Mouse (Mus musculus): ENCODE measurements around the gene Mrpl17. TPM values are rescaled to one million over a fixed set of nuclear protein-coding genes. Genes with fewer than 3 reads are reported as not detected.

The Mrpl17 gene
- total and polyA plus RNA-seq, 3 experiments, result 306 to 451 (median 399) TPM

- Histone ChIP-seq H3K4me1 (ENCODE audit: control insufficient read depth in 1 of 2, insufficient read depth in 2 of 2) (no peaks in the 10 kb centered on the region), H3K36me3 (replicated peaks in 1 of 2; ENCODE audit: control insufficient read depth in 1 of 2, insufficient read depth in 1 of 2, low read length in 1 of 2) (no peaks in the 10 kb centered on the region), H3K4me3 (replicated peaks in 1 of 3; ENCODE audit: low read depth in 2 of 3, low read length in 2 of 3, poor library complexity in 1 of 3) (no peak overlapping the region), H3K27ac (ENCODE audit: insufficient read depth, low read depth) (no peak overlapping the region), H3K9me3 (replicated peaks; ENCODE audit: low read length) (peaks cover 4% of the 10 kb centered on the region), H3K9ac (ENCODE audit: insufficient read depth, low read depth) (no peak overlapping the region), H3K79me2 (replicated peaks; ENCODE audit: control insufficient read depth, extremely low read depth, insufficient read depth, poor library complexity, severe bottlenecking) (no peaks in the 10 kb centered on the region), H3K27me3 (replicated peaks) (peaks cover 3% of the 10 kb centered on the region), H3K4me2 (ENCODE audit: insufficient read depth, low read depth, poor library complexity, severe bottlenecking) (no peak overlapping the region)
- DNase-seq (ENCODE audit: extremely low read depth), result no peak
- TF ChIP-seq UBTF (IDR thresholded peaks at IDR 0.05; ENCODE audit: low read depth, low read length) (no peak), MEF2A (IDR thresholded peaks at IDR 0.05; ENCODE audit: borderline replicate concordance, low read depth, low read length) (no peak), ZNF384 (IDR thresholded peaks at IDR 0.05; ENCODE audit: low read depth, low read length) (no peak), ZKSCAN1 (IDR thresholded peaks at IDR 0.05; ENCODE audit: borderline replicate concordance, low read depth, low read length) (no peak), MAZ (IDR thresholded peaks at IDR 0.05; ENCODE audit: low read depth, low read length) (no peak), MXI1 (IDR thresholded peaks at IDR 0.05; ENCODE audit: low read depth, low read length) (no peak), EP300 (IDR thresholded peaks at IDR 0.05; ENCODE audit: low read length) (no peak), NRF1 (IDR thresholded peaks at IDR 0.05; ENCODE audit: low read depth, low read length) (no peak), SMC3 (IDR thresholded peaks at IDR 0.05; ENCODE audit: low read depth, low read length) (no peak), KAT2A (IDR thresholded peaks at IDR 0.05; ENCODE audit: insufficient replicate concordance, low read length) (no peak), USF2 (conservative IDR thresholded peaks at IDR 0.05; ENCODE audit: low read depth, low read length) (no peak), TCF12 (IDR thresholded peaks at IDR 0.05; ENCODE audit: low read depth, low read length) (no peak), MAFK (IDR thresholded peaks at IDR 0.05; ENCODE audit: insufficient replicate concordance, low read length) (no peak)
- in situ Hi-C loops (cut with MboI; ENCODE audit: low pct_ligation_motif_present, low pct_unique_long_range_greater_than_20kb, low sequenced_read_pairs), result no loop called here
- dilution Hi-C loops (cut with MboI; ENCODE audit: extremely low pct_ligation_motif_present, extremely low pct_unique_long_range_greater_than_20kb, low sequenced_read_pairs), result no loop called here
Measured at GRCm38 (mm10) chr7:105786506-105787284, 24.2 kb downstream of the Mrpl17 start.

- no peaks in the 10 kb centered on the region for H3K79me2 ChIP-seq (replicated peaks; ENCODE audit: control insufficient read depth, extremely low read depth, insufficient read depth, poor library complexity, severe bottlenecking)
- in situ Hi-C loops (cut with MboI; ENCODE audit: low pct_ligation_motif_present, low pct_unique_long_range_greater_than_20kb, low sequenced_read_pairs) (no loop called here), dilution Hi-C loops (cut with MboI; ENCODE audit: extremely low pct_ligation_motif_present, extremely low pct_unique_long_range_greater_than_20kb, low sequenced_read_pairs) (no loop called here)
- peaks cover 4% of the 10 kb centered on the region for H3K9me3 ChIP-seq (replicated peaks; ENCODE audit: low read length)
- no peak overlapping the region for H3K27ac ChIP-seq (ENCODE audit: insufficient read depth, low read depth)
- H3K4me1 ChIP-seq (ENCODE audit: control insufficient read depth in 1 of 2, insufficient read depth in 2 of 2), result no peaks in the 10 kb centered on the region
- H3K4me2 ChIP-seq (ENCODE audit: insufficient read depth, low read depth, poor library complexity, severe bottlenecking), result no peak overlapping the region
- H3K4me3 ChIP-seq (replicated peaks in 1 of 3; ENCODE audit: low read depth in 2 of 3, low read length in 2 of 3, poor library complexity in 1 of 3), result no peak overlapping the region
- H3K9ac ChIP-seq (ENCODE audit: insufficient read depth, low read depth), result no peak overlapping the region
- TF ChIP-seq RAD21 (IDR thresholded peaks at IDR 0.05; ENCODE audit: low read depth, low read length) (no peak), CHD1 (IDR thresholded peaks at IDR 0.05; ENCODE audit: low read depth, low read length) (no peak), MAZ (IDR thresholded peaks at IDR 0.05; ENCODE audit: low read depth, low read length) (no peak), E2F4 (IDR thresholded peaks at IDR 0.05; ENCODE audit: insufficient replicate concordance, low read depth, low read length) (no peak), EP300 (IDR thresholded peaks at IDR 0.05; ENCODE audit: low read length) (no peak), MAFK (IDR thresholded peaks at IDR 0.05; ENCODE audit: insufficient replicate concordance, low read length) (no peak), NRF1 (IDR thresholded peaks at IDR 0.05; ENCODE audit: low read depth, low read length) (no peak), CTCF (conservative IDR thresholded peaks at IDR 0.05 in 1 of 2, IDR thresholded peaks at IDR 0.05 in 1 of 2; ENCODE audit: low read depth in 2 of 2, low read length in 2 of 2) (no peak), USF1 (IDR thresholded peaks at IDR 0.05; ENCODE audit: low read depth, low read length) (no peak), ZC3H11A (IDR thresholded peaks at IDR 0.05; ENCODE audit: low read depth, low read length) (no peak), JUND (conservative IDR thresholded peaks at IDR 0.05; ENCODE audit: low read depth, low read length) (no peak), ELF1 (IDR thresholded peaks at IDR 0.05; ENCODE audit: low read depth, low read length) (no peak), POLR2A (IDR thresholded peaks at IDR 0.05; ENCODE audit: low read depth, low read length) (no peak), MYC (IDR thresholded peaks at IDR 0.05; ENCODE audit: low read depth, low read length) (no peak), ZMIZ1 (IDR thresholded peaks at IDR 0.05; ENCODE audit: low read depth, low read length) (no peak), PAX5 (IDR thresholded peaks at IDR 0.05; ENCODE audit: low read length) (no peak)
- H3K36me3 ChIP-seq (replicated peaks in 1 of 2; ENCODE audit: control insufficient read depth in 1 of 2, insufficient read depth in 1 of 2, low read length in 1 of 2), result no peaks in the 10 kb centered on the region
- no peak for DNase-seq (ENCODE audit: extremely low read depth)
- H3K27me3 ChIP-seq (replicated peaks), result peaks cover 3% of the 10 kb centered on the region
Measured at GRCm38 (mm10) chr7:105784556-105784955, 26.3 kb downstream of the Mrpl17 start.

Measured in CH12.LX (cell line).